In the genomic region with DNA sequence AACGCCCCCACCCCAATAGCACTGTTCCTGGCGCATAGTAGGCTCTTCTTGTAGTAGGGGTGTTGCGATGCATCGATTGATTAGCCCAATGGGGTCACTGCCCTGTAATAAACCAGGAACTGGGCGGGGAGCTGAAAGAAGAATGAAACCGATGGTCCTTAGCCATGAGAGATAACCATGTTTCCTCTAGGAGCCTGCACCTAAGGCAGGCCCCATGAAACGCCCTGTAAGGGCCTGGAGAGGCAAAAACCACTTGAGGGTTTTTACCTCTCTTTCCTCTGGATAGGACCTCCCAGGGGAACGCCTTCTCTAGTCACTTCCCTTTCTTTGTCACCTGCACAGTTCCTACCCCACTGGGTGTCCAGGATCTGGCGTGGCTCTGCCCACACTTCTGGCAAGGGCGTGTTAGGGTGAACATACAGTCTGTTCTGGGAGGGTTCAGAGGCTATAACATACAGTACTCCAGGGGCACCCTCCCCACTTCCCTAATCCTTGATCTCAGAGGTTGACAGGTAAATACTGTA, we compare ENCODE assay signal across 8 mouse cellular contexts. TPM values are rescaled to one million over a fixed set of nuclear protein-coding genes. Genes with fewer than 3 reads are reported as not detected.
DNase-seq lines count a peak whose midpoint lies in the region; ATAC-seq lines count a peak whose summit lies in the region.

No protein-coding gene starts in this region.

- no peak for DNase-seq in neural tube, embryonic 11.5 days (ENCODE audit: low spot score)
- no peak for DNase-seq in neural tube, embryonic 10.5 days (ENCODE audit: extremely low spot score, low spot score)
- no peak for DNase-seq in layer of hippocampus, adult 9-10 months (ENCODE audit: low spot score)
- no peak for DNase-seq in right cerebral cortex, adult 18-20 months
- DNase-seq in urinary bladder, postnatal 4 days (ENCODE audit: low spot score in 2 of 2): no peak

- H3K27ac ChIP-seq in neural tube, embryonic 11.5 days (ENCODE audit: low read depth, low read length): peak overlapping the region; percentile 62
- peak overlapping the region; percentile 90 for H3K27ac ChIP-seq in embryonic facial prominence, embryonic 15.5 days (replicated peaks)
- H3K27ac ChIP-seq in limb, embryonic 12.5 days: peak overlapping the region; percentile 94
- peak overlapping the region; percentile 94 for H3K27ac ChIP-seq in midbrain, embryonic 15.5 days

- H3K27me3 ChIP-seq in neural tube, embryonic 11.5 days (ENCODE audit: control insufficient read depth, insufficient read depth, low read length): peaks cover 3% of the 10 kb centered on the region; the same call in 1 of the 2 replicates
- H3K27me3 ChIP-seq in embryonic facial prominence, embryonic 15.5 days: peaks cover 10% of the 10 kb centered on the region
- H3K27me3 ChIP-seq in limb, embryonic 12.5 days: peaks cover 13% of the 10 kb centered on the region
- 0 out of 2 replicates have a peak, but pooled peaks cover 7% of the 10 kb centered on the region for H3K27me3 ChIP-seq in midbrain, embryonic 15.5 days (replicated peaks)

- peaks cover 27% of the 10 kb centered on the region for H3K4me1 ChIP-seq in neural tube, embryonic 11.5 days (ENCODE audit: control insufficient read depth, insufficient read depth, low read length)
- peaks cover 41% of the 10 kb centered on the region for H3K4me1 ChIP-seq in embryonic facial prominence, embryonic 15.5 days
- peaks cover 42% of the 10 kb centered on the region for H3K4me1 ChIP-seq in limb, embryonic 12.5 days (replicated peaks)
- peaks cover 39% of the 10 kb centered on the region for H3K4me1 ChIP-seq in midbrain, embryonic 15.5 days

- ATAC-seq in neural tube, embryonic 11.5 days (ENCODE audit: insufficient read depth, low FRiP score, low TSS enrichment): peak; percentile 3; the same call in 1 of the 2 replicates
- ATAC-seq in embryonic facial prominence, embryonic 15.5 days (ENCODE audit: insufficient number of reproducible peaks, low FRiP score, low TSS enrichment, low read depth): no peak
- ATAC-seq in limb, embryonic 12.5 days (ENCODE audit: insufficient number of reproducible peaks, insufficient read depth, low FRiP score, low TSS enrichment, low read depth): peak; percentile 26
- ATAC-seq in midbrain, embryonic 15.5 days (replicated peaks): peak; percentile 41

- H3K9ac ChIP-seq in neural tube, embryonic 11.5 days (ENCODE audit: low read length): peak overlapping the region; percentile 66
- H3K9ac ChIP-seq in embryonic facial prominence, embryonic 15.5 days: peak overlapping the region; percentile 48
- H3K9ac ChIP-seq in limb, embryonic 12.5 days (replicated peaks): peak overlapping the region; percentile 59; the same call in 1 of the 2 replicates
- H3K9ac ChIP-seq in midbrain, embryonic 15.5 days: peak overlapping the region; percentile 65

- no peaks in the 10 kb centered on the region for H3K9me3 ChIP-seq in neural tube, embryonic 11.5 days (ENCODE audit: control insufficient read depth, low read length)
- no peaks in the 10 kb centered on the region for H3K9me3 ChIP-seq in embryonic facial prominence, embryonic 15.5 days (replicated peaks)
- no peaks in the 10 kb centered on the region for H3K9me3 ChIP-seq in limb, embryonic 12.5 days
- H3K9me3 ChIP-seq in midbrain, embryonic 15.5 days: no peaks in the 10 kb centered on the region

- H3K36me3 ChIP-seq in neural tube, embryonic 11.5 days (ENCODE audit: control insufficient read depth, insufficient read depth, low read length): no peaks in the 10 kb centered on the region
- no peaks in the 10 kb centered on the region for H3K36me3 ChIP-seq in embryonic facial prominence, embryonic 15.5 days
- H3K36me3 ChIP-seq in limb, embryonic 12.5 days: no peaks in the 10 kb centered on the region
- no peaks in the 10 kb centered on the region for H3K36me3 ChIP-seq in midbrain, embryonic 15.5 days (replicated peaks)

- peak overlapping the region; percentile 40 for H3K4me3 ChIP-seq in neural tube, embryonic 11.5 days (ENCODE audit: low read depth, low read length)
- peak overlapping the region; percentile 51 for H3K4me3 ChIP-seq in embryonic facial prominence, embryonic 15.5 days (replicated peaks)
- peak overlapping the region; percentile 43 for H3K4me3 ChIP-seq in limb, embryonic 12.5 days (replicated peaks)
- H3K4me3 ChIP-seq in midbrain, embryonic 15.5 days: peak overlapping the region; percentile 49

- peak overlapping the region; percentile 69 for H3K4me2 ChIP-seq in neural tube, embryonic 11.5 days (ENCODE audit: low read depth)
- H3K4me2 ChIP-seq in embryonic facial prominence, embryonic 15.5 days (replicated peaks): peak overlapping the region; percentile 66
- H3K4me2 ChIP-seq in limb, embryonic 12.5 days: peak overlapping the region; percentile 69
- peak overlapping the region; percentile 79 for H3K4me2 ChIP-seq in midbrain, embryonic 15.5 days

- WGBS in neural tube, embryonic 11.5 days: 14% methylated on average over 10 of the region's 10 CpGs
- WGBS in embryonic facial prominence, embryonic 15.5 days: 25% methylated on average over 10 of the region's 10 CpGs
- WGBS in limb, embryonic 12.5 days: 12% methylated on average over 10 of the region's 10 CpGs
- 18% methylated on average over 10 of the region's 10 CpGs for WGBS in midbrain, embryonic 15.5 days

RNA-seq across cellular contexts. Expression of a gene that starts 3.5 kb away (rescaled TPM):
- not detected in 2 replicates for polyA plus RNA-seq in neural tube, embryonic 11.5 days (2014; fragmentation: Nextera tagmentation; extraction: Ambion mirVana)
- 0.49 TPM in 1 of 2 replicates, not detected in the other for polyA plus RNA-seq in embryonic facial prominence, embryonic 15.5 days (2015; fragmentation: Nextera tagmentation; extraction: Ambion mirVana)
- polyA plus RNA-seq in limb, embryonic 12.5 days (2016; fragmentation: Nextera tagmentation; extraction: Ambion mirVana): not detected in 2 replicates
- 0.61 TPM in 1 of 2 replicates, not detected in the other for polyA plus RNA-seq in midbrain, embryonic 15.5 days (2015; fragmentation: Nextera tagmentation; extraction: Ambion mirVana)

RNA-seq across cellular contexts. Expression of a gene that starts 50.4 kb away (rescaled TPM):
- polyA plus RNA-seq in neural tube, embryonic 11.5 days (2014; fragmentation: Nextera tagmentation; extraction: Ambion mirVana): 48.7 and 55.2 TPM in 2 replicates
- 45.8 and 52.4 TPM in 2 replicates for polyA plus RNA-seq in embryonic facial prominence, embryonic 15.5 days (2015; fragmentation: Nextera tagmentation; extraction: Ambion mirVana)
- polyA plus RNA-seq in limb, embryonic 12.5 days (2016; fragmentation: Nextera tagmentation; extraction: Ambion mirVana): 34.1 and 35.8 TPM in 2 replicates
- 173 and 177 TPM in 2 replicates for polyA plus RNA-seq in midbrain, embryonic 15.5 days (2015; fragmentation: Nextera tagmentation; extraction: Ambion mirVana)

RNA-seq across cellular contexts. Expression of a gene that starts 51.0 kb away (rescaled TPM):
- 102 and 108 TPM in 2 replicates for polyA plus RNA-seq in neural tube, embryonic 11.5 days (2014; fragmentation: Nextera tagmentation; extraction: Ambion mirVana)
- 157 and 165 TPM in 2 replicates for polyA plus RNA-seq in embryonic facial prominence, embryonic 15.5 days (2015; fragmentation: Nextera tagmentation; extraction: Ambion mirVana)
- polyA plus RNA-seq in limb, embryonic 12.5 days (2016; fragmentation: Nextera tagmentation; extraction: Ambion mirVana): 143 and 153 TPM in 2 replicates
- polyA plus RNA-seq in midbrain, embryonic 15.5 days (2015; fragmentation: Nextera tagmentation; extraction: Ambion mirVana): 118 and 124 TPM in 2 replicates
